Mouse (Mus musculus) megakaryocyte, embryonic 14.5 days (primary cell): ENCODE data around the gene Milr1. TPM values are rescaled to one million over a fixed set of nuclear protein-coding genes. Genes with fewer than 3 reads are reported as not detected.
A peak's percentile ranks its signal among the peaks of the same experiment; 100 is the strongest.

Experiments used
- H3K27me3 ChIP-seq: replicated peaks from 2 replicates; pipeline ENCODE3; 2012; ENCODE audit warnings: inconsistent platforms
- H3K36me3 ChIP-seq: replicated peaks from 2 replicates; pipeline ENCODE3; 2012; ENCODE audit warnings: low read length, inconsistent platforms, mixed read lengths
- H3K4me1 ChIP-seq: 2 replicates; pipeline ENCODE4 v1.6.1; 2012; ENCODE audit warnings: inconsistent platforms
- H3K4me3 ChIP-seq: replicated peaks from 2 replicates; pipeline ENCODE3; 2012; ENCODE audit warnings: moderate library complexity, mild to moderate bottlenecking, inconsistent platforms
- H3K9me3 ChIP-seq: 2 replicates; pipeline ENCODE4 v1.6.1; 2012; ENCODE audit warnings: inconsistent platforms
- FLI1 ChIP-seq: IDR thresholded peaks from 2 replicates; pipeline ENCODE4 v1.6.1; 2012; ENCODE audit warnings: low read length, inconsistent platforms, mixed read lengths
- GATA1 ChIP-seq: IDR thresholded peaks from 3 replicates; pipeline ENCODE4 v1.6.1; 2012; ENCODE audit warnings: mixed read lengths, low read length, inconsistent platforms, borderline replicate concordance
- polyA plus RNA-seq: library from polyadenylated mRNA; stranded (reverse); fragments of >175 nt; gene quantifications from 2 replicates; pipeline ENCODE4 v1.2.3, GENCODE M21; 2012; ENCODE audit warnings: low replicate concordance; ENCODE audit not compliant: insufficient read depth

Gene Milr1
- polyA plus RNA-seq, 1 experiment = 1.2 TPM

- TF ChIP-seq GATA1 = no peak
- no peak for TF ChIP-seq FLI1
- H3K27me3 ChIP-seq = no peaks in the 10 kb centered on the region
These were observed 64.7 kb downstream of the Milr1 start for GRCm38 (mm10) chr11:106815761-106816160.

GRCm38 (mm10) chr11:106816316-106816715 lies 65.3 kb downstream of the Milr1 start:
- TF ChIP-seq FLI1 = no peak
- no peak for TF ChIP-seq GATA1
- Histone ChIP-seq H3K4me1 (peaks cover 15% of the 10 kb centered on the region), H3K36me3 (peaks cover 100% of the 10 kb centered on the region), H3K27me3 (no peaks in the 10 kb centered on the region), H3K9me3 (no peaks in the 10 kb centered on the region), H3K4me3 (peak overlapping the region; percentile 12)

More at GRCm38 (mm10) chr11:106815761-106816160, 64.7 kb downstream of the Milr1 start:
- peaks cover 9% of the 10 kb centered on the region for H3K4me1 ChIP-seq
- H3K36me3 ChIP-seq = peaks cover 100% of the 10 kb centered on the region
- no peaks in the 10 kb centered on the region for H3K9me3 ChIP-seq
- H3K4me3 ChIP-seq = no peak overlapping the region

GRCm38 (mm10) chr11:106817156-106817555 lies 66.1 kb downstream of the Milr1 start:
- Histone ChIP-seq H3K4me1 (peaks cover 17% of the 10 kb centered on the region), H3K9me3 (no peaks in the 10 kb centered on the region), H3K4me3 (no peak overlapping the region), H3K27me3 (no peaks in the 10 kb centered on the region), H3K36me3 (peaks cover 100% of the 10 kb centered on the region)
- TF ChIP-seq GATA1 (no peak), FLI1 (no peak)

GRCm38 (mm10) chr11:106817808-106818207 lies 66.8 kb downstream of the Milr1 start:
- Histone ChIP-seq H3K27me3 (no peaks in the 10 kb centered on the region), H3K4me3 (no peak overlapping the region), H3K36me3 (peaks cover 100% of the 10 kb centered on the region), H3K9me3 (no peaks in the 10 kb centered on the region), H3K4me1 (peaks cover 17% of the 10 kb centered on the region)
- TF ChIP-seq FLI1 (no peak), GATA1 (no peak)

GRCm38 (mm10) chr11:106818341-106818740 lies 67.3 kb downstream of the Milr1 start:
- no peaks in the 10 kb centered on the region for H3K27me3 ChIP-seq
- no peak for TF ChIP-seq FLI1
- TF ChIP-seq GATA1 = no peak
- H3K36me3 ChIP-seq = peaks cover 100% of the 10 kb centered on the region
- H3K4me3 ChIP-seq = no peak overlapping the region
- H3K9me3 ChIP-seq = no peaks in the 10 kb centered on the region
- H3K4me1 ChIP-seq = peaks cover 17% of the 10 kb centered on the region

Other genes starting within 250 kb of the Milr1 start
- gene Tex2, start 137.8 kb upstream of the Milr1 start, polyA plus RNA-seq = 7.4 TPM in 1 of 2 replicates, not detected in the other
- gene Pecam1, start 598 bp upstream of the Milr1 start, polyA plus RNA-seq = 1.3 and 13.6 TPM in 2 replicates
- gene Polg2, start 28.3 kb downstream of the Milr1 start, polyA plus RNA-seq = 0.62 TPM in 1 of 2 replicates, not detected in the other
- 1,300 and 3,413 TPM in 2 replicates for gene Ddx5, start 38.0 kb downstream of the Milr1 start, polyA plus RNA-seq
- gene Cep95, start 38.0 kb downstream of the Milr1 start, polyA plus RNA-seq = 2.0 TPM in 1 of 2 replicates, not detected in the other
- gene Smurf2, start 169.5 kb downstream of the Milr1 start, polyA plus RNA-seq = 1.0 and 2.7 TPM in 2 replicates
- gene Kpna2, start 248.3 kb downstream of the Milr1 start, polyA plus RNA-seq = 20.9 TPM in 1 of 2 replicates, not detected in the other